Mouse (Mus musculus) embryo, embryonic 11 days (tissue): ENCODE data around the gene Tln1.

Experiments used
- DNase-seq: peaks from one replicate; pipeline ENCODE4 v3.0.0-alpha.2; 2015

The Tln1 gene

DNA sequence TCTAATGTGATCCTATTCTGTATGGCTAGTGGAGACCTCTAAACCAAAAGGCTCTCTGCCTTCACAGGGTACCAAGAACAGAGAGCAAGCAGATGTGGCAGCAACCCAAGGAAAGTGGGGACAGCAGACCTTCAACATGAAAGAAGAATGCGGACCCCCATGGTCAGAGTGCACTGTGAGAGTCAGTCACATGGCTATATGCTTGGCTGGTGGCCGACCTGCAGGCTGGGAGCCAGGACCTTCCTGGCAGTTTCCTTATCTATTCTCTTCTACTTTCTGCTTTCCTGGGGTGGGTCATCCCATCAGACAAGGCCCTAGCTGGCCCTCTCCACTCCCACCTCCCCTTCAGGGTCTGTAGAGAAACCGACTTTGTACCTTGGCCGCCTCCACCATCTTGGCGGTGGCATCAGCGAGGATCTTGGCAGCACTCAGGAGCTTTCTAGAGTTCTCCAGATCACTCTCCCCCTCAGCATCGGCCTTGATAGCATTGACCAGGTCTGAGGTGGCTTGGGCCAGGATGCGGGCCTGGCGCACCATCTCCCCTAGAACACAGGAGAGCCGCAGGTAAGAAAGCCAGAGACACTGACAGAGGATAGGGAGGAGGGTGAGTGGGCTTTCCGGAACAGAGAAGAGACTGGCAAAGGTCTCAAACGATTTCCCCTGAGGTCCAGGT, 16.0 kb downstream of the Tln1 start:
- no peak for DNase-seq

DNA sequence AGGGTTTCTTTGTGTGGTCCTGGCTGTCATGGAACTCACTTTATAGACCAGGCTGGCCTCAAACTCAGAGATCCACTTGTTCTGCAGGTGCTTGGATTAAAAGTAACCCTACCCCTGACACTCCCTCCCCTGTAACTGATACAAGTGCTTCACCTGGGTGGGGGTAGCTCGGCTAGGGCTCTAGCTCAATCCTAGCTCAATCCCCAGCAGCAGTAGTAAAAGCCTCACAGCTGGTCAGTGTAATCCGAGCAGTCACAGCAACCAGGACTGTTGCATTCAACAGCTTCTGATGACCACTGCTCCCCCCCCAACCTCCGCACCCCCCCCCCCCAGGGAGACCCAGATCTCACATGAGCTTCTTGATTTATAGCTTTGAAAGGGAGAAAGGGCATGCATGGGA, 20.4 kb downstream of the Tln1 start:
- DNase-seq = no peak

DNA sequence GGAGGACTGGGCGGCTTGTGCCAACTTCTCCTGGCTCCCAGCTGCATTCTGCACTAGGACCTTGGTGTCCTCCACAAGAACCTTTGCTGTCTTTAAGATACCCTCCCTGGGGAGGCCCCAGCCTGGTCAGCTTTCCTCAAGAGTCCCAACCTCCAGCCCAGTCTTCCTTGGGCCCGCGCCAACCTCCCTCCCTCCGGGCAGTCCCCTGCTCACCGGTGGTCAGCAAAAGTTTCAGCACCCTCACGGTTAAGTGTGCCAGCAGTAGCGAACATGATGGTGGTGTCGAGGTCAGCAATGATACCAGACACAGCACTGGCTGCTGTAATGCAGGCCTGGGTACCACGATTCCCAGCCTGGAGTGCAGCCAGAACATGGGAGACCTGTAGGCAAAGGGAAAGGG, 26.5 kb downstream of the Tln1 start:
- DNase-seq = no peak

DNA sequence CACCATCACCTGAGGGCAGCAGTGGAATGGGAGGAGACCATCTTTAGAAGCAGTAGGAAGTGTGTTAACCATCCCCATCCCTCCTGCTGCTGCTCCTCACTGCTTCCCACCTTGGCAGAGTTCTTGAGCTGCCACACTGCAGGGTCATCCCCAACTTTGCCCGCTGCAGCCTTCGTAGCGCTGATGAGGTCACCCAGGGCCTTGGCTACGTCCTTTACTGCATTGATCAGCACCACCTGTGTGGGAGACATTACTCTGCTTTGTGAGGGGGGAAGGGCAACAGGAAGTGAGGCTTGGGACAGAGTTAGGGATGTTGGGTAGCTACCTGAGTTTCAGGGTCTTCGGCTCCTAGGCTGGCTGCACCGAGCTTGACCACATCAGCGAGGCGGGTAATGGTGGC, 26.9 kb downstream of the Tln1 start:
- no peak for DNase-seq

DNA sequence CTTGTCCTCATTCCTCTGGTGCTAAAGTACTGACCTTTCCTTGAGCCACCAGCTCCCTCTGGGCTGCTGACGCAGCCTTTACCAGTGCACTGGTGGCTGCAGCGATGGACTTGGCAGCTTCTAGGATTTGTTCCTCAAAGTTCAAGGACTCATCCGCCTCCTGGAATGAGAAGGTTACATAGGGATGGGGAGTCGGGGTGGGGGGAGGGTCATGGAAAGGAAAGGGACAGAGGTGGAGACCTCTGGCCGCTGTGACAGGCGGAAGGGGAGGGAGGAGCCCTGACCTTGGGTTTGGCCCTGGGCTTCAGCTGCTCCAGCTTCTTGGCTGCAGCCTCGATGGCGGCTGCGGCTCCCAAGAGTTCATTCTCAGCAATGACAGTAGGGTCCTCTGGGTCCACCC, 29.2 kb downstream of the Tln1 start:
- DNase-seq = no peak

DNA sequence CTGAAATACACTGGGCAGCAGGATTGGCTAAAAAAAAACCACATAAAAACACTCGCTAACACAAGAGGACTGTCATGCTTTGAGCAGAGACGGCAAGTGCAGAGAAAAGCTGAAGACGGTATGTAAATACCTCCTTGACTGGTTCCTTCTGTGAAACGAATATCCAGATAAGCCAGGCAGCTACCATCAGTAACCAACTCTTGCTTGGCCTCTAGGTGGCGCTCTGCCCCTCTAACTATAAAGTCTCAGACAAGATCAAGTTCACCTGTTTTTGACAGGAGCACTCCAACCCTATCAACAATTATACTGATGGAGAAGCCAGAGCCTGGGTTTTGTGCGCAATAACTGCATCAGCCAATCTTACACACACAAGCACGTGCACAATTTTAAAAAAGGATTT, 31.9 kb downstream of the Tln1 start:
- peak; percentile 82 for DNase-seq

DNA sequence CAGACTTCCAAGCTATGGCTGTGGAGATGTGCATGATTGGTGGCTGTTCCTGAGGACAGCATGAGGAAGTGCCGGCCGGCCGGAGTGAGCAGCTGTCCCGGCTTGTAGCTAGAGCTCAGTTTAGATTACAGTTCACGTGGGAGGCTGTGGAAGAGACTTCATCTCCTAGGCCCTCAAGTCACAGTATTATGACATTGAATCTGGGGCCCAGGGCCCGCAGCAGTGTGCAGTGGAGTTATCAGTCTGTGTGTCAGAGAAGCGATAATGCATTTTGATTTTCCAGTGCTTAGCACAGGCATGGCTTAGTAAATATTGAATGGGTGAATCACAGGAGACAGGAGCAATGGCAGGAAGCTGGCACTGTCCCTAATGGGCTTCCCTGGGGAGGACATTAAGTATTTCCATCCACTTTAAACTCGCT, 32.4 kb downstream of the Tln1 start:
- no peak for DNase-seq

DNA sequence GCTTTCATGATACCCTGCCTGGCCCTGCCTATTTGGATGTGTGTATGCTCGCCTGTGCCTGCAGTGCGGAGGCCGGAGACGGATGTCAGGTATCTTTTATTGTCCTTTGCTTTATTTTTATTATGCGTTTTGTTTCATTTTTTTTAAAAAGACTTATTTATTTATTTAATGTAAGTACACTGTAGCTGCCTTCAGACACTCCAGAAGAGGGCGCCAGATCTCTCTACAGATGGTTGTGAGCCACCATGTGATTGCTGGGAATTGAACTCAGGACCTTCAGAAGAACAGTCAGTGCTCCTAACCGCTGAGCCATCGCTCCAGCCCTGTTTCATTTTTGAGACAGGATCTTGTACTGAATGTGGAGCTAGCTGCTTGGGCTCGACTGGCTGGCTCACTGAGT, 34.0 kb downstream of the Tln1 start:
- no peak for DNase-seq

DNA sequence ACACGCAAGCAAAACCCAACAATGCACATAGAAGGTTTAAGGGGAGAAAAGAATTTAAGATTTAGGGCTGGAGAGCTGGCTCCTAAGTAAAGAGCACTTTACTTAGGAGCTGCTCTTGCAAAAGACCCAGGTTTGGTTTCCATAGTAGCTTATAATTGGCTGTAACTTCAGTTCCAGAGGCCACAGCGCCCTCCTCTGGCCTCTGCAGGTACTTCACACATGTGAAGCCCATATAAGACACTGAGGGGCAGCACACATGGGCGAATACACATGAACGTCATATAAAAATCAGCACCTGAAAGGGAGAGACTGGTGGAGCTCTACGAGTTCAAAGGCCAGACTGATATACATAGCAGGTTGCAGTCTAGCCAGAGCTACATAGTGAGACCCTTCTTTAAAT, 34.6 kb downstream of the Tln1 start:
- no peak for DNase-seq

DNA sequence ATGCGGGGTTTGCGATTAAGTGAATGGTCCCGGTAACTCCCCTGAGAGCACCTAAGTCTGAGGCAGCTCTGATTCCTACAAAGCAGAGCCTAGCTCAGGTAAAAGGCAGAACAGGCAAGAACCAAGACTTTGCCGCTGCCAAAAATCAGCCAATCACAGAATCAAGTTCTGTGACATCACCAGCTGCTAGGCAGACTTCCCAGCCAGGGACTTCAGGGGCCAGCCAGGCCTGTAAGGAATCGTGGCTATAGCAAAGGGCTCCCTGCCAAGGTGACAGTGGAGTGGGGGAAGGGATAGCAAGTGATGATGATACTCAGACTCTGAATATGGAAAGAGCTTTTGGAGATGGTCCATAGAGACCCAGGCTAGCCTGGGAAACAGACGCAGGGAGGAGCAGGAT, 42.5 kb downstream of the Tln1 start:
- peak; percentile 88 for DNase-seq

DNA sequence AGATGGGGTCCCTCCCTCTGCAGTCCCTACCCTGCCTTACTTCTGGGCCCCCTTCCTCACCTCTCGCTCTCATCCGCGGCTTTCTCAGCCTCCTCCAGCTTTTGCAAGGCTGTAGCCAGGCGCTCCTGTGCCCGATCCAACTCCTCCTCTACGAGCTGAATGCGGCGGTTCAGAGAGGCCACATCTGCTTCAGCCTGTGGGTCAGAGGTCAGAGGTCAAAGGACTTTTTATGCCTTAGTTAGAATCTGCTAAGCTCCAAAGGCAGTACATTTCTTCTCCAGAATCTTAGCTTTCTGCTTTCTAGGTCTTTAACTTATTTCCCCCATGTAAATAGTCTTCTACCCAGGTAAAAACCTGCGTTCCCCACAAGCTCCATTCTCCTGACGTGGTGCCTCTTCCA, 42.9 kb downstream of the Tln1 start:
- DNase-seq = peak; percentile 37

DNA sequence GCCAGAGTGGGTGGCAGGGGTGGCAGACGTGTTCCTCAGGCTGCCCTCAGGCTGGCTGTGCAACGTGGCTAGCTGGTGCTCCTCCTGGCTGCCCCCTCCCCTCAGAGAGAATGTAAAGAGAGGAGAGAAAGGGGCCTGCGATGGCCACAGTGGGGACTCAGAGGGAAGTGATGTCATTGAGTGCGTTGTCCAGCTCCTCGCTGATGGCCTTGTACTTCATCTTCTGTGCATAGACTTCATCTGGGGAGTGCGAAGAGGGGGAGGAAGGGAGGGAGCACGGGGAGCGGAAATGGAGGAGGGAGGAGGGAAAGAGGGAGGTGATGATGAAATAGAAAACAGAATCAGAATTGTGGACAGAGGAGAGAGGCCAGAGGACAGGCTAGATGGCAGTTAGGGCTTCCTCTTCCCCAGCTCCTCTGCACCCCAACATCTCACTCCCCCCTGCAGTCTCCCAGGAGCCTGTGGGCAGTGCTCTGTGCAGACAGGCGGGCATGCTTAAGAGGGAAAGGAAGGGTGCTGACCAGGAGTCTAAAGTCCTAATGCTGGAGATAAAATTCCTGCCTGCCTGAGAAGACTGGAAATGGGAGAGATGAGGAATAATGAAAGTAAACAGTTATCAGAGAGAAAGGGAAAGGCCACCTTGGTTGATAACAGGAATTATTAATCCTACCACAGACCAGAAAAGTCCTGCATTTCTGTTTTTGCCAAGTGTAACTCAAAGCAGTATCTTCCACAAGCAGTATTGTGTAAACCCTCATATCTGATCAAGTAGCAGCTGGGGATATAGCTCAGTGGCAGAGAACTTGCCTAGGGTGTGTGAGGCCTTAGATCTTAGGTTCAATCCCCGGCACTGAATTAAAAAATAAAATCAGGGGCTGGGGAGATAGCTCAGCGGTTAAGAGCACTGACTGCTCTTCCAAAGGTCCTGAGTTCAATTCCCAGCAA, 46.5 kb downstream of the Tln1 start:
- no peak for DNase-seq

DNA sequence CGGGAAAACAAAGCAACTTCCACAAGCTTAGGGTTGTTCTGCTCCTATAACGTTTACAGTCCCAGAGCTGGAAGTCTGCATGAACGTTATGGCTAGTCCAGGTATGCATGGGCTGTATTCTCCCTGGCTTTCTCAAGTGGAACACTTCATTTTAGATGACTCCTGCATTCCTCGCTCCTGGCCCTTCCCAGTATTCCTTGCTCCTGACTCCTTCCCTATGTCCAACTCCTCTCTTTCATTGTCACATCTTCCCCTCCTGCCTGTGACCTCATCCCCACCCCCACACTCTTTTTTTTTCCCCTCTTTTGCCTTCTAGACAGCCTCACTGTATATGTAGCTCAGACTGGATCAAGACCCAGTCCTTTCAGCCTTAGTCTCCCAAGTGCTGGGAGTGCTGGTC, 48.7 kb downstream of the Tln1 start:
- DNase-seq = no peak

DNA sequence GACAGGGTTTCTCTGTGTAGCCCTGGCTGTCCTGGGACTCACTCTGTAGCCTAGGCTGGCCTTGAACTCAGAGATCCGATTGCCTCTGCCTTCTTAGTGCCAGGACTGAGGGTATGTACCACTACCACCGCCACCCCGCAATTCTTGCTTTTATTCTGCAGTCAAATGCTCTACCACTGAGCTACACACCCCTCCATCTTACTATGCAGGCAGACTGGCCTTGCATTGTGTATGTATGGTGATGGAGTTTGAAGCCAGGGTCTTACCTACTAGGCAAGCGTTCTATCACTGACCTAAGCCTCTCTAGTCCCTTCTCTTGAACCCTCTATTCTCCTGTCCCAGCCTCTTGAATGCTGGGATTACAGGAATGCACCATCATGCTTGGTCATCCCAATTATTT, 49.2 kb downstream of the Tln1 start:
- no peak for DNase-seq

DNA sequence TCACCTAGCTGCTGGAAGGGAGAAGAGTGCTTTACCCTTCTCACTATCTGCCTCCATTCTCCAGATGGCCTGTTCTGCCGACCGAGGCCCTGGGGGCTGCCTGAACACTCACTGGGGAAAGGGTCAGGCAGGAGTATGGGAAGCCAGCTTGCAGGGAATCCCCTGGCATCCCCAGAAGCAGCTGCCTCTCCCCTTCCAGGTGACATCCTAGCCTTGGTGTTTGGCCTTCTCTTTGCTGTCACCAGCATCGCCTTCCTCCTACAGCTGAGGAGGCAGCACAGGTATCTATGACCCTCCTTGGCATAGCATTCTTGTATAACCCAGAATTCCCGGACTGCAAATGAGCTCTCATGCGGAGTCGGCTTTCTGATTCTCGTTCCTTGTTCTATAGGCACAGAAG, 49.8 kb downstream of the Tln1 start:
- no peak for DNase-seq

DNA sequence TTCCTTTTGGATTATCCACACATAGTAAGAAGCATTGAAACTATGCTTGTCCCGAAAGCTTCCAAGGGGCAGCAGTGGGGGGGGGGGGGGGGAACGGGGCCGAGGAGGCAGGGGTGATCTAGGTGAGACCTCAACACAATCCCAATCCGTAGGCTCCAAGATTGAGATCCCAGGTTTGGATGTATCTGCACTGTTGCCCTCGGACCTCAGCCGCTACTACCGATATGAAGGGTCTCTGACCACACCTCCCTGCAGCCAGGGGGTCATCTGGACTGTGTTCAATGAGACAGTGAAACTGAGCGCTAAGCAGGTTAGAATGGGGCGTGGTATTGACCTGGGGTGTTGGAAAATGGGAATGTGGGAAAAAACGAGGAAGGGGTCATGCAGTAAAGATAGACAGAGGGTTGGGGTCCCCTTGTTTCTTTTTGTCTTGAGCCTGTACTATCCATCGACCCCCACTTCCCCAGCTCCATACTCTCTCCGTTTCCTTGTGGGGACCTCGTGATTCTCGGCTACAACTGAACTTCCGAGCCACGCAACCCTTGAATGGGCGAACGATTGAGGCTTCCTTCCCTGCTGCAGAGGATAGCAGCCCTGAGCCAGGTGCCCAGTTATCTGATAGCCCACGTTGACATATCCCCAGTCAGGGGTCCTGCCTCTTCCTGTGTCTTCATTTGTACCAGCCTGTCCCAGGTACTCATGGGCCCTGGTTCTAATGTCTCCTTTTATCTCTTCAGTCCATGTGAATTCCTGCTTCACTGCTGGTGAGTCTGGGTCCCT, 50.6 kb downstream of the Tln1 start:
- DNase-seq = no peak

DNA sequence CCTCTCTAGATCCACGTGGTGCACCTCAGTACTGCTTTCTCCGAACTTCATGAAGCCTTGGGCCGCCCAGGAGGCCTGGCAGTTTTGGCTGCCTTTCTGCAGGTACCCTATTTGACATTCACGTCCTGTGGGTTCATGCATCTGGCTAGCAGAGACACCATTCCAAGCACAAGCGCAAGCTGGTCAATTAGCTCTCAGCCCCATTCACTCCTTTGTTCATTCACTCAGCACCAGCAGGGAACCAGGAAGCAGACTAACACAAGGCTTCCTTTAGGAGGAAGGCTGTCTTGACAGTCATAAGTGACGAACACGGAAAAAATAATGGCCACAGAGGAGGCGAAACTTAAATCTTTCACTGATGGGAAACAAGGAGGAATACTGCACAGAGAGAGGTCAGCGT, 53.4 kb downstream of the Tln1 start:
- peak; percentile 35 for DNase-seq

DNA sequence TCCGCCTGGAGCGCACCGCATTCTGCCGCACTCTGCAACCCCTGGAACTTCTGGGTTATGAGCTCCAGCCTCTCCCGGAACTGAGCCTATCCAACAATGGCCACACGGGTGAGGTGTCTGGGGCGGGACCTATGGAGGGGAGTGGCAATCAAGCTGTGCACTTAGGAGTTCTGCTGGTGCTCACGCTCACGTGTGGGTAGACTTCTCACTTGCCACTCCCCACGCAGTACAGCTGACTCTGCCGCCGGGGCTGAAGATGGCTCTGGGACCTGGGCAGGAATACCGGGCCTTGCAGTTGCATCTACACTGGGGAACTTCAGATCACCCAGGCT, 53.9 kb downstream of the Tln1 start:
- DNase-seq = peak; percentile 62

DNA sequence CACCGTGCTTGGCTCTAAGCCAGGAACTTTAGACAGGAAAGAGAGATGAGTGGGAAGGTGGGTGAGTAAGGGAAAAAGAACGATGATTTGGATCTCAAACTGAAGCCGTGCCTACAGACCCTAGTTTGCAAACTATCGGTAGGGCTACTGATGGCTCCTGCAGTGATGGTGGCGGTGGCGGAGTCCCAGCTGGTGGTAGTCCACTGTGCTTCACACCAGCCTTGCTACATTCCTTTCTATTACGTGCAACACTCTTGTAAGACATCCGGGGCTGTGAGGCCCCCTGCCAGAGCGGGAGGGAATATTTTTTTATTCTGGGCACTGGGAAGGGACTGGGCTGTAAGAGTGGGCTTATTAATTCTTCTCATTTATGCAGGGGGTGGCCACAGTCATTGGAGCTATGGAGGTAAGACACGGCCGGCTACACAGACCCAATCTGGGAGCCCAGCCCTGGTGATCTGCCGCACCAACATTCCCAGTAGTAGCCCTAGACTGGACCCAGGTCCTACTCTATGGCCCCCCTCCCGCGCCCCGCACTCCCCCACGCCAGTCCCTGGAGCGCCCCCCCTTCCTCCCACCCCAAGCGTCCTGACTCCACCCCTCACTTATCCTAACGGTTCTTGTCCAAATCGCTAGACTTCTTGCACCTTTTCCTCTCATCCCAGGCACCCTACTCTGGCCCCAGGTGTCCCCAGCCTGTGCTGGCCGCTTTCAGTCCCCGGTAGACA, 54.4 kb downstream of the Tln1 start:
- peak; percentile 36 for DNase-seq

DNA sequence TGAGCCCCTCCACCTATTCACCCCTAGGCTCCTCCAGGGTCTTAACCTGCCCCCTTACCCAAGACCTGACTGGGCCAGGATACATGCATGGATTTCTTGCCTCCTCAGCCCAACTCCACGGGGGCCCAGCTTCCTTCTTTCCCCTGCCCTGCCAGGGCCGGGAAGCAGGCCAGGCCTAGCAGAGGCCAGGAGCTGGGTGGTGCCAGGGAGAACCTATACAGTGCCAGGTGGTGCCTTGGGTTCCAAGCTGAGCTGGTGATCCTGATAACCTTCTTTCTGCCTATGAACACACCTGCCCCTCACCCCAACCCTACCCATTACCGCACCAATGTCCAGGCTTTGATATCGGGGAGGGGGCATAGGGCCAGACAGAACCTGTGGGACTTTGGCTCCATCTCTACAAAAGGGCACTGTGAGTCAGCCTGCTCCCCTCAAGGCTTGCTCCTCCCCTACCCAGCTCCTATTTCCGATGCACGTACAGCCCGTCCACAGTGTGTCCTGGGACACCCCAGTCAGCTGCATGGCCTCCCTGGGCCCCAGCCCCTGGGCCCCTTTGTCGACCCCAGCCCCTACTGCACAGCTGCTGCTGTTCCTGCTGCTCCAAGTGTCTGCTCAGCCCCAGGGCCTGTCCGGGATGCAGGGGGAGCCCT, 55.8 kb downstream of the Tln1 start, which contains the start of gene Car9:
Gene Car9 (plus strand): TSS at position 431 of the 650 bp plus-strand sequence.
- DNase-seq = no peak

DNA sequence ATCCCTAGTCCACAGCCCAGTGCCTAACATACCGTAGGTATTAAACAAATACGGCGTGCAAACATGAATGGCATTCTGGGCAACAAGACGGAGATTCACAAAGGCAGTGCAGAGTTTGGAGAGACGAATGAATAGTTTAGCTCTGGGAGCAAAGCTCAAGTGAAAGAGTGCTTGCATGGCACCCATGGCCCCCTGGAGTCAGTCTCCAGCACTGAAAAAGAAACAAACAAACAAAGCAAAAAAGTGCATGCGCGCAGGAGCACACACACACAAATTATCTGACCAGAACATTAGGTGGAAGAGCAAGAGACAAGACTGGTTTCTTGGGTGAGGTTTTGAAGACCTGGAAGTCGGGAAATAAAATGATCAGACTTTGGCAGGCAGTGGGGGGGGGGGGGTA, 56.4 kb downstream of the Tln1 start:
- no peak for DNase-seq

DNA sequence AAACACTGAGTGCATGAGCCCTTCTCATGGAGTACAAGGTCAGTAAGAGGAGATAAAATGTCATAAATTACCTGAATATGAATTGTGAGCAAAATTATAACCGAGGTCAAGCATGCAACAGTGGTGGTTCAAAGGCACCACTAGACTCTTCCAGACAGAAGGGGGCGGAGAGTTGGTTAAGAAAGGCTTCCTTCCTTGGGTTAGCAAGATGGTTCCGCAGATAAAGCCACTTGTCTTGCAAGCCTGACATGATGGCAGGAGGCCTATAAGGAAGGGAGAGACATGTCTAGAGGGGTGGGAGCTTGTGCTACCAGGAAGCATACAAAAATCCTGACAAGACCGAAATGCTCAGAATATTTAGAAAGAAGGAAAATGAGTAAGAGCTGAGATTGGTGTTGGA, 58.2 kb downstream of the Tln1 start:
- no peak for DNase-seq
